Mouse (Mus musculus) kidney, adult 2 months (tissue): ENCODE data around the gene Mapkapk5. TPM values are rescaled to one million over a fixed set of nuclear protein-coding genes. Genes with fewer than 3 reads are reported as not detected.
"Not testable (repeated sequence)": the region's sequence is repeated elsewhere in the genome, so short reads cannot be mapped to it uniquely, and the experiment has no call there.

Source experiments
- DNase-seq: peaks from one replicate; pipeline ENCODE4 v3.0.0; 2021
- H3K27ac ChIP-seq: fragments of 200-500 bp; 2 replicates; pipeline ENCODE4 v1.5.1; 2012; ENCODE audit warnings: low read depth, low read length, control low read depth, inconsistent platforms; ENCODE audit not compliant: insufficient read depth
- H3K27me3 ChIP-seq: fragments of 200-500 bp; replicated peaks from 2 replicates; pipeline ENCODE4 v1.6.1; 2012; ENCODE audit warnings: mild to moderate bottlenecking, moderate library complexity, low read length, inconsistent platforms; ENCODE audit not compliant: control insufficient read depth, insufficient read depth
- H3K36me3 ChIP-seq: fragments of 200-500 bp; 2 replicates; pipeline ENCODE4 v1.6.1; 2012; ENCODE audit warnings: mild to moderate bottlenecking, moderate library complexity, low read length, inconsistent platforms; ENCODE audit not compliant: control insufficient read depth, insufficient read depth
- H3K4me1 ChIP-seq: fragments of 200-500 bp; 2 replicates; pipeline ENCODE4 v1.6.1; 2011; ENCODE audit warnings: low read length; ENCODE audit not compliant: control insufficient read depth, insufficient read depth
- H3K4me3 ChIP-seq: fragments of 200-500 bp; 2 replicates; pipeline ENCODE4 v1.5.1; 2011; ENCODE audit warnings: mild to moderate bottlenecking, low read depth, low read length, control low read depth; ENCODE audit not compliant: insufficient read depth
- CTCF ChIP-seq: fragments of 200-500 bp; conservative IDR thresholded peaks from 2 replicates; pipeline ENCODE4 v1.5.1; 2011; ENCODE audit warnings: low read depth, mild to moderate bottlenecking, control low read depth, low read length, moderate library complexity, mixed read lengths; ENCODE audit not compliant: insufficient read depth, insufficient read length
- POLR2A ChIP-seq: fragments of 200-500 bp; IDR thresholded peaks from one replicate; pipeline ENCODE4 v1.6.1; 2011; ENCODE audit warnings: low read depth, low read length, control low read depth
- WGBS: fragments of 180-500 bp; shearing (Covaris S2); methylation state at CpG from one replicate; pipeline ENCODE4 v1.1.7; 2018; 5-methylcytosine and 5-hydroxymethylcytosine counted together
- polyA plus RNA-seq: library from polyadenylated mRNA; depleted of rRNA; stranded (reverse); fragments of >200 nt; gene quantifications from 2 replicates; pipeline ENCODE4 v1.2.3, GENCODE M21; 2012

Gene Mapkapk5
- polyA plus RNA-seq, 1 experiment = 36.6 TPM

DNA sequence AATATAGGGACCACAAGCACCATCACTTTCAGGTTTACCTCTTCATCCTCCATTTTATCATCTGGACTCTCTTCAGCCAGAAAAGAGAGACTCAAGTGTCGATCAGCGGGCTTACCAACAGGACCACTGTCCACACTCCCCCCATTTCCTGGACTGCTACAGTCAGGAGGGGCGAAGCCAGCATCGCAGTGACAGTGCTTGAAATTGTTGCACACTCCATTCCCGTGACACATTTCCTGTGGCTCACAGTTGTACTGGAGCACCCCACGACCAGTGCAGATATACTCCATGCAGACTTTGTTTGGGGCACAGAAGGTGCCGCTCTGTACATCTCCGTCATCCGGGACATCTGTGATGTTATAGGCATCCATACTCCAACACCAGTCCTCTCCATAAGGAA lies 26.7 kb downstream of the Mapkapk5 start:
- DNase-seq = no peak
- no peaks in the 10 kb centered on the region for H3K4me1 ChIP-seq
- 88% methylated on average over 9 of the region's 9 CpGs for WGBS
- TF ChIP-seq CTCF (no peak), POLR2A (no peak)
- no peak overlapping the region for H3K4me3 ChIP-seq
- H3K27me3 ChIP-seq = no peaks in the 10 kb centered on the region
- H3K36me3 ChIP-seq = peaks cover 3% of the 10 kb centered on the region; the same call in 1 of the 2 replicates
- H3K27ac ChIP-seq = no peak overlapping the region

DNA sequence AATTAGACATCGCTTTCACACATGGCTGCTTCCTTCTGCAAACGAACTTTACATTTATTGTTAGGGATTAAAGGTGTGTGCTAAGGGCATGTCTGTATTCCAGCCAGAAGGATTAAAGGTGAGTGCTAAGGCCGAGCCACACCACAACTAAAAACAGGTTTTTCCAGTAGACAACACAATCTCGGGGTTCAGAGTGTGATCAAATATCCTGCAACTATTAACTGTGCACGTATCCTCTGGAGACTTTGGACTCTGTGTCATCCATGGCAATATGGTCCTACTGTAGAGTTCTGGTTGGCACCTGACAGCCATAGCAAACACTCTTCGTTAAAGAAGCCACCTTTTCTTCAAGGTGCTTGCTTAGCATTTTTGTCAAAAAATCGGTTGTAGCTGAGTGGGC lies 35.7 kb downstream of the Mapkapk5 start:
- no peak for DNase-seq
- no peaks in the 10 kb centered on the region for H3K36me3 ChIP-seq
- H3K27me3 ChIP-seq = no peaks in the 10 kb centered on the region
- TF ChIP-seq CTCF (no peak), POLR2A (no peak)
- no peaks in the 10 kb centered on the region for H3K4me1 ChIP-seq
- WGBS = 60% methylated on average over 7 of the region's 7 CpGs
- no peak overlapping the region for H3K27ac ChIP-seq
- H3K4me3 ChIP-seq = no peak overlapping the region

DNA sequence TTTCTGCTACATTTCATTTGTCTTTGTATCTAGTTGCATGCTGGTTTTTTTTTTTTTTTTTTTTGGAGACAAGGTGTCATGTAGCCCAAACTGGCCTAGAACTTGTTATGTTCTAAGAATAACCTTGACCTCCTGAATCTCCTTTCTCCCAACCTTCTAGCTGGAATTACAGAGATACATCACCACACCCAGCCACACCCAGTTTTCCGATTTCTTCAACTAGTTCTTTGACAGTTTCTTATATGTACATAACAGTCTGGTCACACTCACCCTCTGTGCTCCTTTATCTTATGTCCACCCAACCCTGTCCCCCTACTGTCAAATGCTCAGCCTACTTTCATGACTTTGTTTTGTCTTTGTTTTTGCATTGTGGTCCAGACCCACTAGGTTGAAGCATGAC lies 38.9 kb downstream of the Mapkapk5 start:
- no peak overlapping the region for H3K27ac ChIP-seq
- no peaks in the 10 kb centered on the region for H3K36me3 ChIP-seq
- WGBS = 91% methylated on average over 1 of the region's 1 CpGs
- H3K27me3 ChIP-seq = no peaks in the 10 kb centered on the region
- TF ChIP-seq CTCF (no peak), POLR2A (no peak)
- H3K4me3 ChIP-seq = no peak overlapping the region
- H3K4me1 ChIP-seq = no peaks in the 10 kb centered on the region
- DNase-seq = no peak

DNA sequence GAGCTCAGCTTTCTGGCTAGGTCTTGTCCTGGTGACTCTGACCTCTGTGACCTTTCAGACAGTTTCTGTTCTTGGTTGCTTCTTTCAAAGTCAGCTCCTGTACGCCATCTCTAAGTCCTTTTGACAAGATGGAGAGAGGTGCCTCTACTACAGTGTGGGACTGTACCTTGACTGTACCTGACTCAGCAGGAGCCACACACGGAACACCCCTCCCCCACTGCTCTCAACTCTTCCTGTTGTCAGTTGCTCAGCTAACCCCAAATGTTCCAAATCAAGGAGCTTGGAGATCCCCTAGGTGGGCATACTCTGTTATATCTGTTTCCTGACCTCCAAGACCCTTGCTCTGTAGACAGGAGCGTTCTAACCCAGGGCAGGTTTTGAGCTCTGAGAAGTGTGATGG lies 42.5 kb downstream of the Mapkapk5 start, which contains the start of gene Adam1b:
Adam1b (minus strand) TSS at position 205 of the 400 bp plus-strand sequence.
- H3K36me3 ChIP-seq = no peaks in the 10 kb centered on the region
- H3K27ac ChIP-seq = no peak within 1 kb of the TSS
- H3K27me3 ChIP-seq = no peaks in the 10 kb centered on the region
- no peak for DNase-seq
- H3K4me3 ChIP-seq = no peak within 1 kb of the TSS
- TF ChIP-seq CTCF (no peak), POLR2A (no peak)
- 88% methylated on average over 3 of the region's 3 CpGs for WGBS
- H3K4me1 ChIP-seq = no peaks in the 10 kb centered on the region

DNA sequence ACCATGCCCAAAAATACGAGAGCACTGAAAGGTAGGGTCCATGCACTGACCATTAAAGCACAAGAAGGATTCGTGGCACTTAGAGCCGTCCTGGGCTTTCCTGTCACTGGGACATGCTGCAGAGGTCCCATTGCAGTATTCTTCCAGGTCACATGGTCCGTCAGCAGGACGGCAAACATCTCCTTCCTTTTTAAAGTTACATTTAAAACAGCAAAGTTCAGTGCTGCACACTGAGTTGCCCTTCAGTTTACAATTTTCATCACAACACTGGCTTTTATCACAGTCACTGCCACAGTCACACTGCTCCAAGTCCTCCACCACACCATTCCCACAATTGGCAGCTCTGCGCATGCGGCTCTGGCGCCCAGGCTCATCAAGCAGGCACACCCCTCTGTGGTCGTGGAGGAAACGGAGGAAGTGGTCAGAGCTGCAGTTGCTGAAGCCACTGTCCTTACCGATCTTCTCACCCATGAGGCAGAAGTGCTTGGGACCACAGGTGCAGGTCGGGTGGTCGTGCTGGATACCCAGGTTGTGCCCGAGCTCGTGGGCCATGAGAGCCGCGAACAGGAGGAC lies 44.2 kb downstream of the Mapkapk5 start:
- H3K36me3 ChIP-seq, DNase-seq, H3K4me3 ChIP-seq, H3K27ac ChIP-seq, H3K4me1 ChIP-seq, H3K27me3 ChIP-seq: not testable (repeated sequence)
- 60% methylated on average over 11 of the region's 17 CpGs for WGBS

DNA sequence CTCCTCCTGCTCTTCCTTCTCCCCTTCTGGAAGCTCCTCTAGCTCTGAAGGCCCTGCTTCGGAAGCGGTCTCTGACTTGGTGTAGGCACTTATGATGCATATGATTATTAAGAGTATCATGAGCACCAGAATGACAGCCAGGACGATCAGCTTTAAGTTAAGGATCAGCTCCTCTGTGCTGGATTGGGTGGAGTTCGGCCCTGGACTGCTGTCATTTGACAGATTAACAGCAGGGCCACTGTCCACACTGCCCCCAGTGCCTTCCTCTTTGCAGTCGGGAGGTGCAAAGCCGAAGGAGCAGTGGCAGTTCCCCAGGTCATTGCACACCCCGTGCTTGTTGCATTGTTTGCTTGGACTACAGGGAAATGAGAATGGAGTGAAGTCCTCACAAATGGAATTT lies 45.0 kb downstream of the Mapkapk5 start:
- WGBS = 43% methylated on average over 7 of the region's 7 CpGs
- Histone ChIP-seq H3K27me3 (no peaks in the 10 kb centered on the region), H3K27ac (no peak overlapping the region), H3K4me3 (no peak overlapping the region), H3K4me1 (no peaks in the 10 kb centered on the region), H3K36me3 (no peaks in the 10 kb centered on the region; the same call in 1 of the 2 replicates)
- TF ChIP-seq POLR2A = no peak
- TF ChIP-seq CTCF = no peak
- DNase-seq = no peak

DNA sequence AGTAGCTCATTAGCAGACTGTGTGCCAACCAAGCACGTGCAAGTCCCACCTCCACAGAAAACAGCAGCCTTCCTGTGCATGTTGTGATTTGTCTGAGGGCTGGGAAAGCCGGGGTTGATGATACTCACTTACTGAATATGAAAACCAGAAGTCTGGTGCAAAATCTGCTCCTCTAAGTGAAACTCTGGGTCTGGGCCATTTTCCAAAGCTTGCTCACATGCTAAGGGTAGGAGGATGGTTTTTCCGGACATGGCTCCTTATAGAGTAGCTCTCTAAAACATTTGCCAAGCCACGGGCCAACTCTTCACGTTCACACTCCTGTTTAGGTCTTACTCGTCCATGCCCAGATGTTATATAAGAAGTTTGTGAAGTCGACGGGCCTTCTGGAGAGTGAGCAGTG lies 52.4 kb downstream of the Mapkapk5 start:
- Histone ChIP-seq H3K4me1 (no peaks in the 10 kb centered on the region), H3K27me3 (no peaks in the 10 kb centered on the region), H3K36me3 (peaks cover 3% of the 10 kb centered on the region; the same call in 1 of the 2 replicates), H3K27ac (no peak overlapping the region), H3K4me3 (no peak overlapping the region)
- no peak for DNase-seq
- 71% methylated on average over 8 of the region's 8 CpGs for WGBS
- TF ChIP-seq CTCF (no peak), POLR2A (no peak)

DNA sequence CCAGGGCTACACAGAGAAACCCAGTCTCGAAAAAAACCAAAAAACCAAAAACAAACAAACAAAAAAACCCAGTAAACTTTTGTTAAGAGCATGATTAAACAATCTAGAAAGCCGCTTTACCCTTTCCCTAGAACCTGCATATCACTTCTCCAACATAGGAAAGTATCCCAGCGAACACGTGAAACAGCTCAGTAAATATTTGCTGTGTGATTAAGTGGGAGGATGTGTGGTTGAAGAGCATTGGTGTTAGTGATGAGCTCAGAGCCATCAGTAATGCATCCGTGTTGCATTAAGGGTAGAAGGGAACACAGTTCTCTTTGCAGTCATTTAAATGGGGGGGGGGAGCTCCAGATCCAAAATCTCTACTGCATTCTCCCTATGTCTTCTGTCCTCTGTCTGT lies 60.9 kb downstream of the Mapkapk5 start:
- Histone ChIP-seq H3K36me3 (peaks cover 3% of the 10 kb centered on the region; the same call in 1 of the 2 replicates), H3K27me3 (no peaks in the 10 kb centered on the region), H3K4me3 (no peak overlapping the region), H3K4me1 (no peaks in the 10 kb centered on the region), H3K27ac (no peak overlapping the region)
- 84% methylated on average over 5 of the region's 5 CpGs for WGBS
- TF ChIP-seq CTCF (no peak), POLR2A (no peak)
- no peak for DNase-seq
